12 mouse cellular contexts compared by ENCODE assay signal in the genomic region with DNA sequence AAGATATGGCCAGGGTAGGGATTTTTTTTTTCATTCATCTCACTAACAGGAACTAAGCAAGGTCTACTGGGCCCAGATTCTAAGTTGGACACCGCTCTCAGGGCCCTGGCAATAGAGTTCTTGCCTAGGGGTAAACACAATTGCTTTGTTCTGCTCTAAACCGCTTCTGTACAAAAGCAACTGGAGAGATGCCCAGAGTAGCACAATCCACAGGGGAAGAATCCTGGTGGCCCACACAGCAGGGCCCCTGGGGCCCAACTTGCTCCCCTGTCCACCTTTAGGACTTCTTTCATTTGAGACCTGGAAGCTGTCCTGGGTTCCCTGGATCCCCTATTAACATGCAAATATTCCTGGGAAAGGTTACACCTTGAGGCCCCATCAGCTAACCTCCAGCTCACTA.
DNase-seq lines count a peak whose midpoint lies in the region; ATAC-seq and TF ChIP-seq lines count a peak whose summit lies in the region.
"Had no signal": no experiment of that assay in that cellular context is flagged by ENCODE, and none has a peak within 500 bp of the region (broad histone marks: within the 10 kb centered on the region; RNA-seq: fewer than 3 reads in every experiment).

No protein-coding gene starts in this region.

- TF ChIP-seq CTCF in forebrain, postnatal 0 days (IDR thresholded peaks at IDR 0.05; ENCODE audit: low read depth), result no peak
- no peak for TF ChIP-seq CTCF in stomach, postnatal 0 days (IDR thresholded peaks at IDR 0.05; ENCODE audit: low read depth)

- no peak overlapping the region for H3K9ac ChIP-seq in forebrain, embryonic 14.5 days (ENCODE audit: low read length)
- no peak overlapping the region for H3K9ac ChIP-seq in forebrain, embryonic 16.5 days (replicated peaks; ENCODE audit: low read depth, low read length)
- H3K9ac ChIP-seq in forebrain, postnatal 0 days, result no peak overlapping the region
- no peak overlapping the region for H3K9ac ChIP-seq in stomach, postnatal 0 days (ENCODE audit: low read length)
- H3K9ac ChIP-seq: hindbrain, embryonic 12.5 days; liver, embryonic 15.5 days had no signal

- H3K4me1 ChIP-seq in forebrain, embryonic 14.5 days (ENCODE audit: control insufficient read depth, insufficient read depth, low read length), result peaks cover 12% of the 10 kb centered on the region
- H3K4me1 ChIP-seq in forebrain, embryonic 16.5 days (replicated peaks; ENCODE audit: control insufficient read depth, insufficient read depth, low read length), result peaks cover 11% of the 10 kb centered on the region
- no peaks in the 10 kb centered on the region for H3K4me1 ChIP-seq in forebrain, postnatal 0 days (ENCODE audit: insufficient read depth)
- no peaks in the 10 kb centered on the region; the same call in 1 of the 2 replicates for H3K4me1 ChIP-seq in stomach, postnatal 0 days (replicated peaks; ENCODE audit: control insufficient read depth, insufficient read depth)
- H3K4me1 ChIP-seq: liver, embryonic 15.5 days had no signal

- 8% methylated on average over 2 of the region's 2 CpGs for WGBS in forebrain, embryonic 14.5 days
- 2% methylated on average over 2 of the region's 2 CpGs for WGBS in forebrain, embryonic 16.5 days
- WGBS in forebrain, postnatal 0 days, result 21% methylated on average over 2 of the region's 2 CpGs
- 59% methylated on average over 2 of the region's 2 CpGs for WGBS in stomach, postnatal 0 days

- H3K27me3 ChIP-seq in forebrain, embryonic 14.5 days (replicated peaks; ENCODE audit: control insufficient read depth, insufficient read depth, low read length), result no peaks in the 10 kb centered on the region
- H3K27me3 ChIP-seq in forebrain, embryonic 16.5 days (replicated peaks; ENCODE audit: control insufficient read depth, insufficient read depth, low read length), result no peaks in the 10 kb centered on the region
- H3K27me3 ChIP-seq in forebrain, postnatal 0 days (ENCODE audit: insufficient read depth, low read length), result no peaks in the 10 kb centered on the region
- H3K27me3 ChIP-seq in stomach, postnatal 0 days (ENCODE audit: control insufficient read depth, insufficient read depth, low read length), result no peaks in the 10 kb centered on the region
- H3K27me3 ChIP-seq: liver, embryonic 15.5 days had no signal

- TF ChIP-seq EP300 in stomach, postnatal 0 days (optimal IDR thresholded peaks at IDR 0.05), result no peak

- peak; percentile 60 for ATAC-seq in forebrain, embryonic 14.5 days
- no peak for ATAC-seq in forebrain, embryonic 16.5 days
- ATAC-seq in forebrain, postnatal 0 days, result no peak
- no peak for ATAC-seq in stomach, postnatal 0 days (ENCODE audit: low FRiP score, low TSS enrichment)

- DNase-seq in forebrain, embryonic 14.5 days (ENCODE audit: low spot score), result peak; percentile 67
- DNase-seq in layer of hippocampus, adult 11-12 months (ENCODE audit: low spot score), result peak; percentile 12
- no peak for DNase-seq in layer of hippocampus, postnatal 25 days (ENCODE audit: extremely low spot score in 1 of 2, low spot score in 1 of 2)
- DNase-seq in ES-CJ7 (ENCODE audit: low read depth, low spot score), result peak; percentile 5
- peak; percentile 13 for DNase-seq in forebrain, postnatal 0 days
- no peak for DNase-seq in stomach, postnatal 0 days (ENCODE audit: low spot score)
- no peak for DNase-seq in cerebellum, adult 9-11 months
- DNase-seq: cerebellum, adult 11-12 months had no signal

- no peak overlapping the region for H3K27ac ChIP-seq in forebrain, embryonic 14.5 days (ENCODE audit: low read depth, low read length)
- no peak overlapping the region; the same call in 1 of the 2 replicates for H3K27ac ChIP-seq in forebrain, embryonic 16.5 days (ENCODE audit: low read length)
- no peak overlapping the region for H3K27ac ChIP-seq in forebrain, postnatal 0 days (ENCODE audit: low read depth, low read length)
- H3K27ac ChIP-seq in stomach, postnatal 0 days (replicated peaks), result no peak overlapping the region
- H3K27ac ChIP-seq: hindbrain, embryonic 12.5 days; kidney, postnatal 0 days; liver, embryonic 15.5 days had no signal

- no peak overlapping the region for H3K4me3 ChIP-seq in forebrain, embryonic 14.5 days (ENCODE audit: low read depth, low read length)
- no peak overlapping the region for H3K4me3 ChIP-seq in forebrain, embryonic 16.5 days (replicated peaks; ENCODE audit: low read length)
- H3K4me3 ChIP-seq in forebrain, postnatal 0 days (ENCODE audit: low read depth, low read length), result no peak overlapping the region
- no peak overlapping the region for H3K4me3 ChIP-seq in stomach, postnatal 0 days (ENCODE audit: low read depth, low read length)
- H3K4me3 ChIP-seq: hindbrain, embryonic 12.5 days; liver, embryonic 15.5 days had no signal

- H3K36me3 ChIP-seq in forebrain, embryonic 14.5 days (ENCODE audit: control insufficient read depth, insufficient read depth, low read length), result no peaks in the 10 kb centered on the region
- no peaks in the 10 kb centered on the region for H3K36me3 ChIP-seq in forebrain, embryonic 16.5 days (ENCODE audit: control insufficient read depth, insufficient read depth)
- no peaks in the 10 kb centered on the region for H3K36me3 ChIP-seq in forebrain, postnatal 0 days (ENCODE audit: insufficient read depth)
- H3K36me3 ChIP-seq in stomach, postnatal 0 days (ENCODE audit: control insufficient read depth, insufficient read depth, low read length), result no peaks in the 10 kb centered on the region
- H3K36me3 ChIP-seq: hindbrain, embryonic 12.5 days; liver, embryonic 15.5 days had no signal

- H3K4me2 ChIP-seq in forebrain, embryonic 14.5 days (ENCODE audit: low read length), result no peak overlapping the region
- H3K4me2 ChIP-seq in forebrain, embryonic 16.5 days (ENCODE audit: low read length), result no peak overlapping the region
- no peak overlapping the region for H3K4me2 ChIP-seq in forebrain, postnatal 0 days (ENCODE audit: low read depth)
- no peak overlapping the region for H3K4me2 ChIP-seq in stomach, postnatal 0 days (replicated peaks; ENCODE audit: low read depth)
- H3K4me2 ChIP-seq: hindbrain, embryonic 12.5 days; liver, embryonic 15.5 days had no signal

- H3K9me3 ChIP-seq in forebrain, embryonic 14.5 days (replicated peaks; ENCODE audit: control insufficient read depth, low read length), result no peaks in the 10 kb centered on the region
- no peaks in the 10 kb centered on the region for H3K9me3 ChIP-seq in forebrain, embryonic 16.5 days (ENCODE audit: control insufficient read depth, low read length)
- no peaks in the 10 kb centered on the region for H3K9me3 ChIP-seq in forebrain, postnatal 0 days (ENCODE audit: low read length)
- H3K9me3 ChIP-seq in stomach, postnatal 0 days (ENCODE audit: control insufficient read depth, low read length), result no peaks in the 10 kb centered on the region
- H3K9me3 ChIP-seq: hindbrain, embryonic 12.5 days; liver, embryonic 15.5 days had no signal

Comparison
In these comparisons a context has a peak if more than half of its experiments do, and no peak if none do; other contexts are left out.
1. DNase-seq: peak in forebrain, embryonic 14.5 days (single experiment), layer of hippocampus, adult 11-12 months (single experiment), ES-CJ7 (single experiment) and forebrain, postnatal 0 days (single experiment); none in layer of hippocampus, postnatal 25 days (0 of 2), stomach, postnatal 0 days (single experiment) and cerebellum, adult 9-11 months (single experiment).